Mouse (Mus musculus) cerebellum, adult (tissue): ENCODE measurements at regions not wholly inside any gene's neighbourhood (a gene's known extent, or its start where the extent isn't known, plus 50 kb on each side); places are given as distances from the start of the nearest gene placed in this dataset.

Source experiments
- ATAC-seq: cut with Nextera tagmentation; 2 replicates; pipeline ENCODE4 v1.9.2; 2017; ENCODE audit warnings: mild to moderate bottlenecking, moderate library complexity, mixed read lengths; ENCODE audit not compliant: insufficient number of reproducible peaks, low FRiP score, low TSS enrichment

DNA sequence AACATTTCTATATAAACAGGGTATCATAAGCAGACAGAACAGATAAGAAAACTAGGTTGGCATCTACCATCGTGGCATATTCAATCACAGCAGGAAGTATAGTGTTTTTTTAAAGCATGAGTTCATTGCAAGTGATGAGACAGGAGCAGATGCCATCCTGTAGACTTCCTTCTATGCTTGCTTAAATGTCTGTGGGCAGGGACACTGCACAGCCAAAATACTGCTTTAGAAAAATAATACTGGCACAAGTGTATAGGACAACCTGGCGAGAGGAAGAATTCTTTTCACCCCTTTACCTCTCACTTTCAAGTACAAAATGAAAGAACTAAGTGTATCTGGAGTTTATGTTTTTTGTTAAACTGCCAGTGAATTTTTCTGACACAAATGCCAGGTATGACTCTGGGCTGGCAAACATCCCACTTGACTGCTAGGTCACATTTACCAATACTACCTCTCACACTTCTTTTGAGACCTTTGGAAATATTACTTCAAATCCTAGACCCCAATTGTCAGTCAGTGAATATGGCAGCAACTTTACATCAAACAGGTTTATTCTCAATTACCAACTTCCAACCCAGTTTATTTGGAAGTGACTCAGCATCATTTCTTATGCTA lies 116.3 kb downstream of the 4931400O07Rik start:
- peak; percentile 97 for ATAC-seq
